Comparison of ENCODE assay signal across 9 mouse cellular contexts in the genomic region with DNA sequence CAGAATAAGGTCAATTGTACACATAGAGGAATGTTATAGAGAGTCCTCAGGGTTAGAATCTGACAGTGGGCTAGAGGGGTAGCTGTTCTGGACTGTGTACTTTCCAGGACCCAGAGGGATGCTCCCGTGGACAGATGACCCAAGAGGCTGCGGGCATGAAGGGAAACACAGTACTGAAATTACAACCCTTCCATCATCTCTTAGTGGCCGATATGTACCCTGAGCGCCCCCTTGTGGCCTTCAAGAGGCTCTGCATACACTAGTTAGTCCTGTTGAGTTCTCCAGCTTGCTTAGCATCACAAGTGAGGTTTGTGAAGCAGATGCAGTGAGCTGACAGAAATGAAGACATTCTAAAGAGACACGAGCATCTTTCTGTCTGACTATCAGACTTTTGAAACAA. TPM values are rescaled to one million over a fixed set of nuclear protein-coding genes. Genes with fewer than 3 reads are reported as not detected.
A peak's percentile ranks its signal among the peaks of the same experiment; 100 is the strongest.
DNase-seq lines count a peak whose midpoint lies in the region; ATAC-seq and TF ChIP-seq lines count a peak whose summit lies in the region.
"Had no signal": no experiment of that assay in that cellular context is flagged by ENCODE, and none has a peak within 500 bp of the region (broad histone marks: within the 10 kb centered on the region; RNA-seq: fewer than 3 reads in every experiment).

No protein-coding gene starts in this region.

- no peak for ATAC-seq in heart, postnatal 0 days (ENCODE audit: insufficient read depth, low read depth)
- ATAC-seq in midbrain, embryonic 15.5 days (replicated peaks), result 0 out of 2 replicates have a peak, but pooled peaks have one; percentile 30

- no peak overlapping the region for H3K4me3 ChIP-seq in left cerebral cortex, adult 2 months
- no peak overlapping the region for H3K4me3 ChIP-seq in heart, postnatal 0 days (ENCODE audit: low read depth, low read length)
- no peak overlapping the region for H3K4me3 ChIP-seq in midbrain, embryonic 15.5 days
- no peak overlapping the region for H3K4me3 ChIP-seq in thymus, adult 2 months (ENCODE audit: control insufficient read depth, insufficient read depth, low read length)
- H3K4me3 ChIP-seq: stomach, embryonic 15.5 days had no signal

- intact Hi-C loops in left cerebral cortex, adult 2 months (cut with DNase I), result no loop called here
- intact Hi-C loops in left cerebral cortex, postnatal 10 days (cut with DNase I), result no loop called here

- H3K4me2 ChIP-seq in heart, postnatal 0 days (ENCODE audit: low read depth, low read length), result no peak overlapping the region
- H3K4me2 ChIP-seq in midbrain, embryonic 15.5 days, result no peak overlapping the region
- H3K4me2 ChIP-seq: stomach, embryonic 15.5 days had no signal

- H3K27ac ChIP-seq in left cerebral cortex, adult 2 months, result no peak overlapping the region
- no peak overlapping the region for H3K27ac ChIP-seq in heart, postnatal 0 days (ENCODE audit: low read depth)
- H3K27ac ChIP-seq in midbrain, embryonic 15.5 days, result no peak overlapping the region
- no peak overlapping the region for H3K27ac ChIP-seq in thymus, adult 2 months (ENCODE audit: control insufficient read depth, insufficient read depth, low read length)
- H3K27ac ChIP-seq: stomach, embryonic 15.5 days had no signal

- H3K4me1 ChIP-seq in heart, postnatal 0 days (ENCODE audit: control insufficient read depth, insufficient read depth), result no peaks in the 10 kb centered on the region
- H3K4me1 ChIP-seq in midbrain, embryonic 15.5 days, result no peaks in the 10 kb centered on the region
- no peaks in the 10 kb centered on the region for H3K4me1 ChIP-seq in thymus, adult 2 months (replicated peaks; ENCODE audit: control insufficient read depth, insufficient read depth, low read length)
- H3K4me1 ChIP-seq: stomach, embryonic 15.5 days had no signal

- no peaks in the 10 kb centered on the region for H3K27me3 ChIP-seq in heart, postnatal 0 days (ENCODE audit: control insufficient read depth, insufficient read depth, low read length)
- no peaks in the 10 kb centered on the region for H3K27me3 ChIP-seq in midbrain, embryonic 15.5 days (replicated peaks)
- H3K27me3 ChIP-seq in thymus, adult 2 months (ENCODE audit: control insufficient read depth, insufficient read depth, low read length), result no peaks in the 10 kb centered on the region
- H3K27me3 ChIP-seq: stomach, embryonic 15.5 days had no signal

- no peaks in the 10 kb centered on the region for H3K36me3 ChIP-seq in heart, postnatal 0 days (replicated peaks; ENCODE audit: control insufficient read depth, insufficient read depth, low read length)
- no peaks in the 10 kb centered on the region for H3K36me3 ChIP-seq in midbrain, embryonic 15.5 days (replicated peaks)
- no peaks in the 10 kb centered on the region for H3K36me3 ChIP-seq in thymus, adult 2 months (ENCODE audit: control insufficient read depth, insufficient read depth, low read length)
- H3K36me3 ChIP-seq: stomach, embryonic 15.5 days had no signal

- no peak for TF ChIP-seq POLR2A in thymus, adult 2 months (IDR thresholded peaks at IDR 0.05; ENCODE audit: control insufficient read depth, extremely low read depth, insufficient read depth, low read length, poor library complexity)

- H3K9ac ChIP-seq in heart, postnatal 0 days (replicated peaks; ENCODE audit: low read depth, low read length), result no peak overlapping the region
- H3K9ac ChIP-seq in midbrain, embryonic 15.5 days, result no peak overlapping the region
- H3K9ac ChIP-seq: stomach, embryonic 15.5 days had no signal

- no peaks in the 10 kb centered on the region for H3K9me3 ChIP-seq in heart, postnatal 0 days (replicated peaks; ENCODE audit: control insufficient read depth, low read length)
- H3K9me3 ChIP-seq in midbrain, embryonic 15.5 days, result no peaks in the 10 kb centered on the region
- H3K9me3 ChIP-seq: stomach, embryonic 15.5 days had no signal

- DNase-seq in left cerebral cortex, adult 2 months (ENCODE audit: extremely low spot score in 1 of 2, low spot score in 2 of 2), result peak; percentile 17 to 33
- no peak for DNase-seq in left cerebral cortex, adult 11 months (ENCODE audit: low spot score)
- peak; percentile 76 for DNase-seq in ZHBTc4 (ENCODE audit: low read depth, low spot score)
- peak; percentile 43 to 55 for DNase-seq in cerebellum, postnatal 36 days
- peak; percentile 62 for DNase-seq in heart, postnatal 0 days (ENCODE audit: low spot score)
- DNase-seq in left cerebral cortex, postnatal 10 days (ENCODE audit: extremely low spot score in 1 of 2, low spot score in 2 of 2), result peak; percentile 26 to 35
- peak; percentile 40 for DNase-seq in thymus, adult 2 months

- WGBS in heart, postnatal 0 days, result 11% methylated on average over 5 of the region's 5 CpGs
- 10% methylated on average over 5 of the region's 5 CpGs for WGBS in midbrain, embryonic 15.5 days
- 14% methylated on average over 5 of the region's 5 CpGs for WGBS in thymus, adult 2 months

- no peak for TF ChIP-seq EP300 in heart, postnatal 0 days (IDR thresholded peaks at IDR 0.05; ENCODE audit: low read depth)

- peak; percentile 80 for TF ChIP-seq CTCF in left cerebral cortex, adult 2 months (IDR thresholded peaks at IDR 0.05)
- peak; percentile 79 for TF ChIP-seq CTCF in heart, postnatal 0 days (IDR thresholded peaks at IDR 0.05; ENCODE audit: low read depth)
- peak; percentile 46; the same call in 1 of the 2 replicates for TF ChIP-seq CTCF in thymus, adult 2 months (IDR thresholded peaks at IDR 0.05; ENCODE audit: borderline replicate concordance, control insufficient read depth, extremely low read depth, insufficient read depth, low read length, poor library complexity)

RNA-seq across cellular contexts. Expression of a gene that starts 36.3 kb away (rescaled TPM):
- total RNA-seq in left cerebral cortex, adult 2 months (2021), result 10 to 100 TPM; 15.3 to 16.0 TPM
- total RNA-seq in heart, postnatal 0 days (2014; rRNA removed; ENCODE audit: low replicate concordance), result 0.61 and 4.1 TPM in 2 replicates
- 4.9 and 5.6 TPM in 2 replicates for polyA plus RNA-seq in heart, postnatal 0 days (2015; fragmentation: Nextera tagmentation; extraction: Ambion mirVana)
- 10 to 100 TPM; 12.1 to 12.6 TPM for total RNA-seq in left cerebral cortex, postnatal 10 days (2021)
- 24.4 and 26.4 TPM in 2 replicates for polyA plus RNA-seq in midbrain, embryonic 15.5 days (2015; fragmentation: Nextera tagmentation; extraction: Ambion mirVana)
- 3.6 and 4.1 TPM in 2 replicates for polyA plus RNA-seq in thymus, adult 2 months (2012; rRNA removed)

RNA-seq across cellular contexts. Expression of a gene that starts 39.4 kb away (rescaled TPM):
- 10 to 100 TPM; 28.7 to 29.7 TPM for total RNA-seq in left cerebral cortex, adult 2 months (2021)
- total RNA-seq in heart, postnatal 0 days (2014; rRNA removed; ENCODE audit: low replicate concordance), result 20.8 and 27.2 TPM in 2 replicates
- 42.7 and 43.1 TPM in 2 replicates for polyA plus RNA-seq in heart, postnatal 0 days (2015; fragmentation: Nextera tagmentation; extraction: Ambion mirVana)
- total RNA-seq in left cerebral cortex, postnatal 10 days (2021), result 10 to 100 TPM; 27.0 to 27.2 TPM
- polyA plus RNA-seq in midbrain, embryonic 15.5 days (2015; fragmentation: Nextera tagmentation; extraction: Ambion mirVana), result 78.4 and 78.6 TPM in 2 replicates
- 10.0 and 11.1 TPM in 2 replicates for polyA plus RNA-seq in thymus, adult 2 months (2012; rRNA removed)
